Mouse (Mus musculus): ENCODE measurements around the gene Hpse2.
"Not testable (repeated sequence)": the region's sequence is repeated elsewhere in the genome, so short reads cannot be mapped to it uniquely, and the experiment has no call there.

The Hpse2 gene

DNA sequence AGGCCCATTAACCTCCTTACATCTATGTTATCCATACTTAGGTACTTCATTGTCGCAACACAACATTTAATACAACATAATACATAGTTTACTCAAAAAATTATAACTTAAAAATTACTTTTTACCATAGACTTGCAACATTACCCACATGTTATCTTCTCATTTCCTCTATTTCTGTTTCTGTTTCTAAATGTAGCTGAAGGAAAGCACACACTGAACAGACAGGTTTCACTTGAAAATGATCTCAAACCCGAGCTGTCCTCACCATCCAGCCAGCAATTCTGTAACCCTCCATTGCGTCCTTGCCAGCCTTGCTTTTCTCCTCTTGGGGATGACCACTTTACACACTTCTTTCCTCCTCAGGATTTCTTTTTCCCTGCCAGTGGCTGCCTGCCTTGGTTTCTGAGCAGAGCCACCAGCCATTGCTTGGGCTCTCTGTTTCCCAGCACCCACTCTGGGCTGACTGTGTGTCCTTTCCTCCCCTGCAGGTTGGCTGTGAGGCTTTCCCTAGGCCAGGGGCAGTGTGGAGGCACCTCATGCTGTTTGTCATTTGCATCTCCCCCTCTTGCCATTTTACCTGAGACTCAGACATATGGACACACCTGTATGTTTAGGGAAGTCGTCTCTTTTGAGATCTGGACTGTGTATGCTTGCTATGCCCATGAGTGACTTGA lies 548.4 kb downstream of the Hpse2 start:
- no peak for DNase-seq

DNA sequence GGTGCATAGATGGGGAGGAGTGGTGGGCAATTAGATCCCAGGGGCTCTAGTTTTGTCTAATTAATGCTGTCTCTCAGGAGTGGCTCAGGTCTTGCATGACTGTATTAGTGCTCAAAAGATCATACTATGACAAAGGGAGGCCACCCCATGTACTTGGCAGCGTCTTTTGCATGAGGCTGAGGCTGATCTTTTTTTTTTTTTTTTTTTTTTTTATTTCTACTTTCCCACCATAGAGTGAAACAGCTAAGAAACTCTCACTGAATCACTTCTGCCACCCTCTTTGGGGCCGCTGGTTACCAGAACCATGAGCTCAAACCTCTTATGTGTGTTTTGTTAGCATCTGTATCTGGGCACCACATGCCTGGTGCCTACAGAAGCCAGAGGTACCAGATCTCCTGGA lies 549.0 kb downstream of the Hpse2 start:
- DNase-seq: no peak

DNA sequence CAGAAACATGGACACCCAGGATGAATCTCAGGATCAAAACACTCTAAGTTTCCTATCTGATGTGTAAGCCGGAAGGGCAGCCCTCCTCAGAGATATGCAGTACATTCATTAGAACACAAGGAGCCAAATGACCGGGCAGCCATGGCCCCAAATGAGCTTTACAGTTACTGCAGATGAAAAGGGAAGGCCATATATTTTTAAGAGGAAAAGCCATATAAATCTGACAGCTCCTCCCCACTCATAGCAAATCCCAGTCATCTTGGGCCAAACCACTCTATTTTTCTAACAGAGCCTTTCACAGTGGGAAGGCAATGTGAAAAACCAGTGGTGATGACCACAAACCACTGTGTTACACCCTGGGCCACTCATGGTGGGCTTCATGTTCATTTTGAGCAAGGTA lies 549.9 kb downstream of the Hpse2 start:
- DNase-seq: no peak

DNA sequence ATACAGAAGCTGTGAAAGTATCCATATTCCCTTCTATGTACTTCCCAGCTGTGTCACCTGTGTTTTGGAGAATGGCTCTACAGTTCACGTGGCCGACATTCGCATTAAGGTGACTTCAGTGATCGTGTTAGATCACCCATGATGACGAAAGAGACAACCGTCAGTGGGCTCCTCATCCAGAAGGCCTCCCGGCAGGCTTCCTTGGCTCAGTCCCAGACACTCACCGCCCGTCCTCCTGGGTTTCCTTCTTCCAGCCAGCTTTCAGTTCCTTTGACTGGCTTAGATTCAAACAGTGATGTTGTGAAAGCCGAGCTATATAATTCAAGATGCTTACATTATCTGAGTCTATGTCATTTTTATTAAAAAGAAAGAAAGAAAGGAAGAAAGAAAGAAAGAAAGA lies 550.6 kb downstream of the Hpse2 start:
- peak; percentile 9 for DNase-seq

DNA sequence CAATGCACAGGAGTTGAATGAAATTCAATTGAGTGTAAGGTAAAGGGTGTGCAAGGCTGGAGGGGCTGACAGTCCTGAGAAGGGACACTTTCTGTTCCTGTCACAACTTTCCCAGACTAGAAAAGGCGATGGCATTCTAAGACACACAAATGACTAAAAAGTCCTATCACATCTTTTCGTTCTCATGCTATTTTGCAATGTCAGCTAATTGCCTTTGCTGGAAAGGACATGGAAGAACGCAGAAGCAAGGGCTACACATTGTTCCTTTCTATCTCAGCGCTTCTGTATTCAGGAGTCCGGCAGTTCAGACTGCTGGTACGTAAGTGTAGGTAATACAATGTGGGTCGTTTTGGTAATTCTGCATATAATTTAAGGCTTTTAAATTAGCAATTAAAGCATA lies 555.0 kb downstream of the Hpse2 start:
- DNase-seq: no peak

DNA sequence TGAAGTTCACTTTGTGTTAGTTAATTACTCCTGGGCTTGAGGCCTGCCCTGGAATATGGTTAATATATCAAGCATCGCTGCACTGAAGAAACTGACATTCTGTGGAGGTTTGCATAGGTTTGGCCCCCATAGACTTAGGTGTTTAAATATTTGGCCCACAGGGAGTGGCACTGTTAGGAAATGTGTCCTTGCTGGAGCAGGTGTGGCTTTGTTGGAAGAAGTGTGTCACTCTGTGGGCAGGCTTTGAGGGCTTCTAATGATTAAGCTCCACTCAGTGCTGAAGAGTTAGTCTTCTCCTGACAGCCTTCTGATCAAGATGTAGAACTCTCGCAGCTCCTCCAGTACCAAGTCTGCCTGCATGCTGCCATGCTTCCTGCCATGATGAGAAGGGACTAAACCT lies 555.9 kb downstream of the Hpse2 start:
- no peak for DNase-seq

DNA sequence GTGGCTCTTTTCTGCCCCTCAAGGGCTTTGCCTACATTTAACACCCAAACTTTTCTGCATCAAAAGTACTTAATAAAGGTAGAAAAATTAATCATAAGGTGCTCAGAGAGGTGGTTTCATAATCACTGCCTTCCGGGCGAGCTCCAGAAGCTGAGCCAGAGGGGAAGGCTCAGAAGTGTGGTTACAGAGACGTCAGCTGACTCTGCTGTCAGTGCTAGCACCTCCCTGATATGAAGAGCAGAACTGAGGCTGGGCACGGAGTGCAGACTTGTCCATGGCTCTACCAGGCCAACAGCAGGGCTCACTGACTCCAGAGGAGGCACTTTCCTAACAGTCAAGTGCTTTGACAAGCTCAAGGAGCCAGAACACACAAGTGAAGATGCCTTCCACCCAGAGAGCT lies 559.0 kb downstream of the Hpse2 start:
- DNase-seq: no peak

DNA sequence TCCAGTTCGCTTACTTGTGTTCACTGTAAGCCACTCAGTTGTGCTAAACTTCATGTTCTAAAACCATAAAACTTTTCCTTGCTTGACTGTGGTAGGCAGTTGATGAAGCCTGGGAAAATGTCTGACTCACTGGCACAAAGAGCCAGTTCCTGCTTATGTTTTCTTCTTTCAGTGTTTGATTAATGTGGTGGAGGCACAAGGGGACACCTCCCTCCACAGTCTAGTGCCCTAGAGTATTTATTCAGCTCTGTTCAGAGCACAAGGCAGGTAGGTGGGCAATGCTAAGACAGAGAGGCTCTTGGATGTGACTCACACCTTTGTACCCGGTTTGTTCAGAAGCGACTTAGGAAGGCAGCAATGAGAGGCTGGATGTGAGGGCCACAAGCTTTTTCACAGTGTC lies 560.3 kb downstream of the Hpse2 start:
- no peak for DNase-seq

DNA sequence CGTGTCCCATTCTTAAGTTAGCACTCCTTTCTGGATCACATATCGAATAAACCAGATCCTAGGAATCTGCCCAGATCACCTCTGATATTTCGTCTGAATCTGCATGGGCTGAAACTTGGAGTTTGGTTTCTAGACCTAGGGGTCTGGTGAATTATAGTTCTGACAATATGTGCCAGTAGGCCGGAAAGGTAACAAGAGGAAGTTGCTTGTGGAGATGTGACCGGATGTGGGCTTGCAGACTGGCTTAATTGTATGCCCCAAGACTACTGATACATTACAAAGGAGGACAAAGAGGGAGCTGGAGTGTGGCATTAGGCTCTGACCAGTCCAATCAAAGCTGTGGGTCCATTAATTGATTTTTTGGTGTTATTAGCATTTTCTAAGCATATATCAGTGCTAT lies 568.0 kb downstream of the Hpse2 start:
- no peak for DNase-seq

DNA sequence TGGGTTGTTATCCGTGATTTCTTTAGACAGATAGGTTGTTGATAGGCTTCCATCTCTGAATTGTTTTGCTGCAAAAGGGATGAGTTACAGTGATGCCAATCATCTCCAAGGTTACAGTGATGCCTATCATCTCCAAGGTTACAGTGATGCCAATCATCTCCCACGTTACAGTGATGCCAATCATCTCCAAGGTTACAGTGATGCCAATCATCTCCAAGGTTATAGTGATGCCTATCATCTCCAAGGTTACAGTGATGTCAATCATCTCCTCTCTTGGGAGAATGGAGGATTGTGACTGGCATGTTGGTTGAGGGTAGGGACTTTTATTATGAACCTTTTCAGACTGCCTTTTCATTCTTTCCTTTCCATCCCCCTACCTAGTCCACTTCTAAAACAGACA lies 570.4 kb downstream of the Hpse2 start:
- DNase-seq: no peak

DNA sequence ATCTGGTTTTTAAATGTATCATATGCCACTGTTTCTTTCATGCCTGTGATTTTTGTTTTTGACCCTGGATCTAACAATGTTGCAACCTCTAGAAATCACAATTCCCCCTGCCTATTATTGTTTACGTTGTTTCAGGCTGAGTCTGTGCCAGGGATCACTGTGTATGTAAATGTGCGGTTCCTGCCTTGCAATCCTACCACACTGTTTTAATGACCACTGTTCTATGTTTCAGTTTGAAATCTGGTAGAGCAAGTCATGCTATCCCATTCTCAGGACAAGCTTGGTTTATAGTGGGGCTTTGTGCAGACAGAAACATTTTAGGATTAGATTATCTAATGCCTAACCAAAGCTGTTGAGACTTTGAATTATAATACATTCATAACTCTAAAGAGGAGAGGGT lies 571.9 kb downstream of the Hpse2 start:
- DNase-seq: no peak

DNA sequence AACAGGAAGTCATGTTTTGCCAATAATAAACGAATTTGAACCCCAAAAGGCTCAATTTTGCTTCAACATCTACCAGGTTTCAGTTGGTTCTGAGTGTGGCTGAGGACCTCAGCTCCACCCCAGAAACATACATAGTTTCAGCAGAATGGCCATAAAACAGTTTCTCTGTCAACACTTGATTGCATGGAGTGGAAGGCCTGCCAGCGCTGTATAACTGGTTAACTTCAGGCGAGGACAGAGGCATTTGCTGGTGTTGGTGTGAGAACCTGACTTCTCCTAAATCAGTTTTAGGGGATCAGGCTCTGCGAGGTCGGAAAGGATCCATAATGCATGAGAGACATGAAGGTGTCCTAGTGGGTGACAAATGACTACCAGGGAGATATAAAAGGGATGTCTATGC lies 578.0 kb downstream of the Hpse2 start:
- DNase-seq: no peak

DNA sequence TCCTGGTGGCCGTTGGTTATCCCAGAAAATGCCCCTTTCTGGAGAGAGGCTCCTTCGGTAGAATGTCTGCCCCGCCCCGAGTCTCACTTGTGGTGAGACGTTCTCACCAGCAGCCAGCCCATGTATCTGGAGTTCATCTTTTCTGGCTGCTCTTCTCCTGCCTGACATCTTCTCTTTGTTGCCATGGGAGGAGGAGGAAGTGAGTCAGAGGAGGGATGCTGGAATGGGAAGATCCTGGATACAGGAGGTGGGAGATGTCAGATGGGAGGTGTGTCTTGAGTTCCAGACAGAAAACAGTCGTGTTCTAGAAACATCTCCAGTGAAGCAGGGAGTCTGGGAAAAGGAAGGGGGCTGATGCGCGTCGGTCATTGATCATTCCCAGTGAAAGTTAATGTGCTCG lies 578.7 kb downstream of the Hpse2 start:
- no peak for DNase-seq

DNA sequence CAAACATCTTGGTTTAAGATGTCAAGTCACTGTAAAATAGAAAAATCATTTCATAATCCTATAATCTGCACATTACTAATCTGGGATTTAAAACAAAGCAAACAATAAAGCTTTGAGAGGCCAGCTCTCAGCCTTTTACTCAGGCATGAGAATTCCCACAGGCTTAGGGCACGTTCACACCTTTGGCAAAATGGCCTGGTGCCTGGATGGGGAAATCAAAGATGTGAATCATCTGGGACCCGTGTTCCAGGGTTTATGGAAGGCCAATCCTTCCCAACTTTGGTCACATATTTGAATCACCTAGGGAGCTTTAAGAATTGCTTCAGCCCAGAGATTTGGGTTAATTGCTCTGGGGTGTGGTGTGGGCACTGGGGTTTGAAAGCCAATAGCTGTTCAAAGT lies 590.3 kb downstream of the Hpse2 start:
- no peak for DNase-seq

DNA sequence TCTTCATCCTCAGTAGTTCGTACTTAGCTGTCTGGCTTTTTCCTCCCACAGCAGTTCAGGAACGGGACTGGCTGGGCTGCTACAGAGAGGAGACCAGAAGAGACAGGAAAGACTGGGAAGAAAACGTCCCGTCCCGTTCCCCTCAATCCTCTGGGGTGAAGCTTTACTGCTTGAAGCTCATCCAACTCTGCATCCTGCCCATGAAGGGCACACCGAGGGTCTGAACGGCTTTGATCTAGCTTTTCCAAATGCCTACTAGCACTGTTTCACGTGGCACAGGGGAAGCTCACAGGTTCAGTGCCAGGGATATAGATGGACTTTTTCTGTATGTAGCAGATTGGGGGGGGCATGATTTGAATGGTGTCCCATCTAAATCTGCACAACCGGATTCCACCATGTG lies 592.4 kb downstream of the Hpse2 start:
- no peak for DNase-seq

DNA sequence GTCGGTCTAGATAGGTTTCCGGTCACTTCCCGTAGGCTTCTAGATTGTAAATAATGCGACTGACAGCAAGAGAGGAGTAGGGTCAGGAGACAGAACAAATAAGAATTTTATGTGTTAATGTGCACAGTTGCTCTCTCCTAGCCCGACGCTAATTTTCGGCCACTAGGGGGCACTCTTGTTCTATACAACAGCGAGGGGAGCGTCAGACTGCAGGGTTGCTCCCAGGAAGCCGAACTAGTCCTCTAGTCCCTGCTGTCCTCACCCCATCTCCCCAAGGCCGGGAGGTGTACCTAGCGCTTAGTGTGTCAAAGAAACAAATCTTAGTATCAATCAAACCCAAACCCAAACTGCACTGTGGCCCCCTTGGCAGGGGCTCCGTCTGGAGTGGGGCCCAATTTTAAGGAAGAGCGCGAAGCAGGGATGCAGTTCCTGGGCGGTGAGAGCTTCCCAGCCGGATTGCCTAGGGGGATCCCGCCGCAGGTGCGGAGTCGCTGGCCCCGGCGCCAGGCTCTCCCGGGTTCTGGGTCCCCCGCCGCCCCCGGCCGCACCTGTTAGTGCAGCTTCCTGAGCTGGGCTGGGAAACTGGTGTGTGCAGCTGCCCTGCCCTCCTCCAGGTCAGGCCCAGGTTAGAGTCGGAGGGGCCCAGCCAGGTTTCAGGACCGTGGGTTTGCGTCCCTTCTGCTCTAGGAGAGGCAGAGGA lies 593.1 kb downstream of the Hpse2 start:
- DNase-seq: peak; percentile 93

DNA sequence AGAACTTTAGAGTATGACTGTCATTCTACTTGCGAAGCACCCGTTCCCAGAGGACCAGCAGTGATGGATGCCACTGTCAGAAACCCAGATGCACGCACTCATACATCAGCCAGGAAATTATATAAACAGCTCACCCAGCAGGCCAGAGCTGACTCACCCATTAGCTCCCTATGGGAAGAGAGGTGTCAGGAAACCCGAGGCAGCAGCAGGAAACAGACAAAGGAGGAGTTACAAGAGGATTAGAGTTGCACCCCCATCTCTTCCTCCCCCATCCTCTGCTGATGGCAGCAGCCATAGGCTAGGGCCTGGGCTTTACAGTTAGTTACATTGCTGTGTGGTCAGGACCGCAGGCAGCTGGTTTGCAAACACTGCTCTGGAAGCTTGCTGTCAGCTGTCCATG lies 599.8 kb downstream of the Hpse2 start:
- no peak for DNase-seq

DNA sequence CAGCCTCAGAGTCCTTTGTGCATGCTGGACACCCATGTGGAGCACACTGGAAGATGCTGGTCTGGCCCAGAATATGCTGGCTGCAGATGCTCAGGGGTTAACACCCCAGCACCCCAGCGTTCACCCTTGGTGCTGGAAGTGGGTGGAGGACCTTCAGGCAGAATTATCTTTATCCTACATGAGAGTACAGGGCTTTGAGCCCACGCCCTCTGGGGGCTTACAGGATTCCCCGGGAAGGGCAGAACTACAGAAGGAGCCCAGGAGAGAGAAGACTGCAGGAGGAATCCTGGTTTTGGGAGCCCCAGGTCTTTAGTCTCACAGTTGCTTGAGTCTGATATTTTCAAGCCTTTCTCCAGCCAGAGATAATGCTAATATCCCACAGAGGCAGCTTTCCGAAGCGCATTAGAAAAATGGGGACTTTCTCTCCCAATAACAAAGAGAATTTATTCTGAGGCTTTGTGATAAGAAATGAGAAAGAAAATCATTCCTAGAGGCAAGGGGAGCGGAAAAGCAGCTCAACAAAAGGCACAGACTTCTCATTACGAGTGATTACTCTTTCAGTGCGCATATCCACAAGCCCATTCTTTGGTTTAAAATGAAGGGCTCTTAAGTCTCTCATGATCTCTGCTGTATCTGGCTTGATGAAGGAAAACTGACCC lies 602.5 kb downstream of the Hpse2 start:
- DNase-seq: no peak

DNA sequence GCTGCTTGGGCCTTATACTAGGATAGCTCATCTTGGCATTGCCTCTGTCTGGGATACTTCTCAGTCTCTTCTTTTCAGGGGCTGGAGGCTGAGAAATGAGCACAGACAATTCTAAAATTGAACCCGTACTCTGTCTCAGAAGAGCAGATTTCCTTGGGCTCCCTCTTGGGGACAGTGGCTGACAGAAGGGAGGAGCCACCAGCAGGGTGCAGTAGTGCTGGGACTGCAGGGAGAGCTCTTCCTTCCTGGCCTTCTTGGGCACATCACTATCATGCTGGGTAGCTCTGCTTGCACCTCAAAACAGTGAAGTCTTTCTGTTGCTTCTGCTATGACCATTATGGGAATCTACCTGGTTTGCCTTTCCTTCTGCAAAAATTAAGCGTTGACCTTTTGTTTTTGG lies 603.0 kb downstream of the Hpse2 start:
- DNase-seq: no peak

DNA sequence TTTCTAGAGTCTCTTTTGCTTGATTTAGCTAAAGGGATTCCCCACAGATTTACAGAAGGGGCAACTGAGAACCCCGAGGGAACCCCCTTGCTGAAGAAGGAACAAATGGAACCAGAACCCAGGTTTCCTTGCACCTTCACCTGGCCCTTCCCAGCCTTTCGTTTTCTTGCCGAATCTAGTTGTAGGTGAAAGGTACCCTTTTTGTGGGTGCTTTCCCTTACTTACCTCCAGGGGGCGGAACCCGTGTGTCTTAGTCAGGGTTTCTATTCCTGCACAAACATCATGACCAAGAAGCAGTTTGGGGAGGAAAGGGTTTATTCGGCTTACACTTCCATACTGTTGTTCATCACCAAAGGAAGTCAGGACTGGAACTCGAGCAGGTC lies 608.0 kb downstream of the Hpse2 start:
- DNase-seq: not testable (repeated sequence)

DNA sequence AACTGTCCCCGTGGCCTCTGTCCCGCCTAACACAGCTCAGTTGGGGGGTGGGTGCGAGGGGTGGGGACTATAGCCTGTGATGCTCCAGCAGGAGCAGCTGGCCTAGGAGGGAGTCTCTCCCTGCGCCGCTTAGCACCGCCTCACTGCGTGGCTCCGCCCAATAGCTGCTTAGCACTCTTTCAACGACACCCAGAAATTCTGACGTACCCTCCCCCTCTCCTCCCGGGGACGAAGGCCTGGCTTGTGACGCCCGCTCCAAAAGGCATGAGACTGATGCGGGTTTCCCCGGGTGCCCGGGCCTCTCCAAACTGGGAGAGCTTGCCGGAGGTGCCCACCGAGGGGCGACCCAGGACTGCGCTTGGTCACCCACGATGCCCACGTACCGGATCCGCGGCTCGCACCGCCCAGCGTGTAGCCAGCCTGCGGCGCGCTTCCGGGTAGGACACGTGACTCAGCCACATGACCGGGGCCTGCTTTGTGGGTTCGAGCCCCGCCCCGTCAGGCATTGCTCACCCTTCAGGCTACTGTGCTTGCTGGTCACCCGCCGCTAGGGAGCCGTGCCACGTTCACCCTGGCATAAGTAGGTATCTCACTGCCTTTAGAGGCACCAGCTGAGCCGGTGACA lies 608.5 kb downstream of the Hpse2 start, which contains the start of gene Hps1:
Gene Hps1, minus strand, starts transcription at position 448 of the 625 bp plus-strand sequence.
- DNase-seq: peak; percentile 88

DNA sequence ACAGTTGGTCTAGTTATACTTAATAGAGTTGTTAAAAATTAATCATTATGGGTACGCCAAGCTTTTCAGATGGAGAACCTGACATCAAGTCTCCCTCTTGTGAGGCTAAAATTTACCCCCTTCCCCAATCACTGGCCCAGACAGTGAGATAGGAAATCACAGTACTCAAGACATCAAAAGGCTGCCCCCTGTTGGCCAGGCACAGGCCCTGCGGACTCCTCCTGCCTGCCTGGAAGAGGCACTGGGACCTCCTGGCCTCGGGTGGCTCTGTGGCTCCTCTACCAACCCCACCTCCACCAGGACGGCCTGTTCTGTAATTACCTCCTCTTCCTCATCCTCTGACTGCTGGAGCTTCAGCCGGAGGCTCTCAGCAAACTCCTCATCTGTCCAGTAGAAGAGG lies 610.4 kb downstream of the Hpse2 start:
- peak; percentile 34 for DNase-seq

DNA sequence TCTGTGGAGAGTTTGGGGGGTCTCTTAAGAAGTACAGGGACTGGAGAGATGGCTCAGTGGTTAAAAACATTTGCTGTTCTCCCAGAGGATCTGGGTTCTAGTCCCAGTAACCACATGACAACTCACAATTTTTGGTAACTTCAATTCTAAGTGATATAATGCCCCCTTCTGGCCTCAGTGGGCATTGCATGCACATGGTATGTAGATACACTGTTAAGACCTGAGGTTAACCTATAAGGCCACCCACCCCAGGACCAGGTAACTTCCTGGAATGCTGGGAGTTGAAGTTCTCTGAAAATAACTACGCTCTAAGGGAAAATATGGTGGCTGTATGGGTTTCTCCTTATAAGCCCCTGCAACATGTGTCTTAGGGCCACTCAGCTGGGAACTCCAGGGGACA lies 611.3 kb downstream of the Hpse2 start:
- no peak for DNase-seq
